Mouse (Mus musculus) limb, embryonic 12.5 days (tissue): ENCODE data around the gene Acoxl. TPM values are rescaled to one million over a fixed set of nuclear protein-coding genes. Genes with fewer than 3 reads are reported as not detected.

ENCODE experiments used
- ATAC-seq: fragments of 200-750 bp; cut with Nextera tagmentation; 2 replicates; pipeline ENCODE4 v1.8.0; 2017; ENCODE audit warnings: low read depth, moderate TSS enrichment; ENCODE audit not compliant: insufficient number of reproducible peaks, insufficient read depth, low FRiP score, low TSS enrichment
- H3K27ac ChIP-seq: fragments of 300-500 bp; sonication (generic); 2 replicates; pipeline ENCODE4 v1.5.1; 2016; ENCODE audit warnings: mild to moderate bottlenecking, moderate library complexity
- H3K27me3 ChIP-seq: fragments of 300-500 bp; sonication (generic); 2 replicates; pipeline ENCODE4 v1.6.1; 2016; ENCODE audit warnings: mild to moderate bottlenecking, moderate library complexity
- H3K36me3 ChIP-seq: fragments of 300-500 bp; sonication (generic); 2 replicates; pipeline ENCODE4 v1.6.1; 2016; ENCODE audit warnings: mild to moderate bottlenecking, moderate library complexity
- H3K4me1 ChIP-seq: fragments of 300-500 bp; sonication (generic); replicated peaks from 2 replicates; pipeline ENCODE4 v1.6.1; 2016
- H3K4me2 ChIP-seq: fragments of 300-500 bp; sonication (generic); 2 replicates; pipeline ENCODE4 v1.6.1; 2016; ENCODE audit warnings: mild to moderate bottlenecking, moderate library complexity
- H3K4me3 ChIP-seq: fragments of 300-500 bp; sonication (generic); replicated peaks from 2 replicates; pipeline ENCODE4 v1.5.1; 2016; ENCODE audit warnings: mild to moderate bottlenecking
- H3K9ac ChIP-seq: fragments of 300-500 bp; sonication (generic); replicated peaks from 2 replicates; pipeline ENCODE4 v1.6.1; 2016; ENCODE audit warnings: mild to moderate bottlenecking, moderate library complexity
- H3K9me3 ChIP-seq: fragments of 300-500 bp; sonication (generic); 2 replicates; pipeline ENCODE4 v1.6.1; 2016; ENCODE audit warnings: mild to moderate bottlenecking, moderate library complexity
- WGBS: fragments of 180-500 bp; shearing (Covaris S2); methylation state at CpG from one replicate; pipeline ENCODE4 v1.1.7; 2016; 5-methylcytosine and 5-hydroxymethylcytosine counted together
- polyA plus RNA-seq: library from polyadenylated mRNA; unstranded; fragments of >200 nt; fragmentation: Nextera tagmentation; extraction: Ambion mirVana; gene quantifications from 2 replicates; pipeline ENCODE4 v1.2.1, GENCODE M21; 2016

Acoxl gene
- polyA plus RNA-seq, 1 experiment from 2014 or later = 0.16 TPM

GRCm38 (mm10) chr2:128008662-128009423 lies 170.2 kb downstream of the Acoxl start:
- Histone ChIP-seq H3K4me2 (no peak overlapping the region), H3K36me3 (no peaks in the 10 kb centered on the region), H3K9me3 (no peaks in the 10 kb centered on the region), H3K4me1 (no peaks in the 10 kb centered on the region), H3K9ac (no peak overlapping the region), H3K27me3 (no peaks in the 10 kb centered on the region), H3K4me3 (no peak overlapping the region), H3K27ac (no peak overlapping the region)
- WGBS = 86% methylated on average over 17 of the region's 17 CpGs
- ATAC-seq = no peak

GRCm38 (mm10) chr2:128014613-128015012 lies 175.9 kb downstream of the Acoxl start:
- no peak overlapping the region for H3K9ac ChIP-seq
- no peaks in the 10 kb centered on the region for H3K9me3 ChIP-seq
- no peaks in the 10 kb centered on the region for H3K4me1 ChIP-seq
- 78% methylated on average over 2 of the region's 2 CpGs for WGBS
- H3K4me2 ChIP-seq = no peak overlapping the region
- no peak overlapping the region for H3K27ac ChIP-seq
- ATAC-seq = no peak
- H3K4me3 ChIP-seq = no peak overlapping the region
- H3K27me3 ChIP-seq = no peaks in the 10 kb centered on the region
- H3K36me3 ChIP-seq = no peaks in the 10 kb centered on the region

- no peak overlapping the region for H3K27ac ChIP-seq
- WGBS = 86% methylated on average over 8 of the region's 8 CpGs
- H3K9ac ChIP-seq = no peak overlapping the region
- no peak overlapping the region for H3K4me2 ChIP-seq
- H3K9me3 ChIP-seq = no peaks in the 10 kb centered on the region
- no peak overlapping the region for H3K4me3 ChIP-seq
- H3K27me3 ChIP-seq = no peaks in the 10 kb centered on the region
- H3K36me3 ChIP-seq = no peaks in the 10 kb centered on the region
- no peak for ATAC-seq
- no peaks in the 10 kb centered on the region for H3K4me1 ChIP-seq
These were observed 176.9 kb downstream of the Acoxl start for GRCm38 (mm10) chr2:128015602-128016001.

- Histone ChIP-seq H3K36me3 (no peaks in the 10 kb centered on the region), H3K4me3 (no peak overlapping the region), H3K4me2 (no peak overlapping the region), H3K9ac (no peak overlapping the region), H3K4me1 (no peaks in the 10 kb centered on the region), H3K9me3 (no peaks in the 10 kb centered on the region), H3K27ac (no peak overlapping the region), H3K27me3 (no peaks in the 10 kb centered on the region)
- ATAC-seq = no peak
- WGBS = 40% methylated on average over 7 of the region's 7 CpGs
These were observed 181.6 kb downstream of the Acoxl start for GRCm38 (mm10) chr2:128020039-128020907.

GRCm38 (mm10) chr2:128020908-128021193 lies 182.2 kb downstream of the Acoxl start:
- Histone ChIP-seq H3K36me3 (no peaks in the 10 kb centered on the region), H3K4me2 (no peak overlapping the region), H3K9me3 (no peaks in the 10 kb centered on the region), H3K4me3 (no peak overlapping the region), H3K9ac (no peak overlapping the region), H3K27ac (no peak overlapping the region), H3K4me1 (no peaks in the 10 kb centered on the region), H3K27me3 (no peaks in the 10 kb centered on the region)
- ATAC-seq = no peak

- Histone ChIP-seq H3K4me2 (no peak overlapping the region), H3K27me3 (no peaks in the 10 kb centered on the region), H3K36me3 (no peaks in the 10 kb centered on the region), H3K27ac (no peak overlapping the region), H3K9ac (no peak overlapping the region), H3K4me3 (no peak overlapping the region), H3K4me1 (no peaks in the 10 kb centered on the region), H3K9me3 (no peaks in the 10 kb centered on the region)
- ATAC-seq = no peak
- WGBS = 77% methylated on average over 2 of the region's 2 CpGs
These were observed 185.2 kb downstream of the Acoxl start for GRCm38 (mm10) chr2:128023855-128024254.

- WGBS = 81% methylated on average over 12 of the region's 12 CpGs
- ATAC-seq = no peak
These were observed 189.0 kb downstream of the Acoxl start for GRCm38 (mm10) chr2:128027696-128028095.

GRCm38 (mm10) chr2:128029968-128030367 lies 191.3 kb downstream of the Acoxl start:
- no peak overlapping the region for H3K4me3 ChIP-seq
- no peak overlapping the region for H3K27ac ChIP-seq
- ATAC-seq = no peak
- H3K36me3 ChIP-seq = no peaks in the 10 kb centered on the region
- no peak overlapping the region for H3K9ac ChIP-seq
- H3K4me2 ChIP-seq = no peak overlapping the region
- no peaks in the 10 kb centered on the region for H3K4me1 ChIP-seq
- 62% methylated on average over 2 of the region's 2 CpGs for WGBS
- H3K9me3 ChIP-seq = no peaks in the 10 kb centered on the region
- H3K27me3 ChIP-seq = no peaks in the 10 kb centered on the region

More at GRCm38 (mm10) chr2:128027696-128028095, 189.0 kb downstream of the Acoxl start:
- H3K4me3 ChIP-seq = no peak overlapping the region
- H3K9me3 ChIP-seq = no peaks in the 10 kb centered on the region
- no peaks in the 10 kb centered on the region for H3K36me3 ChIP-seq
- H3K4me1 ChIP-seq = no peaks in the 10 kb centered on the region
- H3K27ac ChIP-seq = no peak overlapping the region
- no peaks in the 10 kb centered on the region for H3K27me3 ChIP-seq
- no peak overlapping the region for H3K4me2 ChIP-seq
- no peak overlapping the region for H3K9ac ChIP-seq

GRCm38 (mm10) chr2:128032111-128032510 lies 193.4 kb downstream of the Acoxl start:
- no peak overlapping the region for H3K9ac ChIP-seq
- no peak for ATAC-seq
- no peaks in the 10 kb centered on the region for H3K36me3 ChIP-seq
- no peak overlapping the region for H3K4me2 ChIP-seq
- H3K27ac ChIP-seq = no peak overlapping the region
- WGBS = 7% methylated on average over 4 of the region's 4 CpGs
- no peaks in the 10 kb centered on the region for H3K4me1 ChIP-seq
- no peaks in the 10 kb centered on the region for H3K27me3 ChIP-seq
- no peak overlapping the region for H3K4me3 ChIP-seq
- H3K9me3 ChIP-seq = no peaks in the 10 kb centered on the region

- H3K9ac ChIP-seq = no peak overlapping the region
- 69% methylated on average over 3 of the region's 3 CpGs for WGBS
- no peak for ATAC-seq
These were observed 194.8 kb downstream of the Acoxl start for GRCm38 (mm10) chr2:128033503-128033902.

GRCm38 (mm10) chr2:128034066-128034665 lies 195.5 kb downstream of the Acoxl start:
- H3K9me3 ChIP-seq = peaks cover 5% of the 10 kb centered on the region; the same call in 1 of the 2 replicates
- H3K4me2 ChIP-seq = no peak overlapping the region
- no peak overlapping the region for H3K9ac ChIP-seq
- no peaks in the 10 kb centered on the region for H3K27me3 ChIP-seq
- H3K27ac ChIP-seq = no peak overlapping the region
- WGBS = 88% methylated on average over 9 of the region's 9 CpGs
- H3K4me1 ChIP-seq = no peaks in the 10 kb centered on the region
- no peak for ATAC-seq
- H3K36me3 ChIP-seq = no peaks in the 10 kb centered on the region
- no peak overlapping the region for H3K4me3 ChIP-seq

More at GRCm38 (mm10) chr2:128033503-128033902, 194.8 kb downstream of the Acoxl start:
- no peaks in the 10 kb centered on the region for H3K27me3 ChIP-seq
- no peaks in the 10 kb centered on the region for H3K9me3 ChIP-seq
- no peak overlapping the region for H3K4me3 ChIP-seq
- H3K4me1 ChIP-seq = no peaks in the 10 kb centered on the region
- no peaks in the 10 kb centered on the region for H3K36me3 ChIP-seq
- H3K27ac ChIP-seq = no peak overlapping the region
- no peak overlapping the region for H3K4me2 ChIP-seq
